Mouse (Mus musculus) testis, adult 2 months (tissue): ENCODE measurements around the gene Togaram2. TPM values are rescaled to one million over a fixed set of nuclear protein-coding genes. Genes with fewer than 3 reads are reported as not detected.

Source experiments
- H3K27ac ChIP-seq: fragments of 200-500 bp; 2 replicates; pipeline ENCODE4 v1.5.1; 2012; ENCODE audit warnings: low read depth, low read length; ENCODE audit not compliant: control insufficient read depth, insufficient read depth
- H3K27me3 ChIP-seq: fragments of 200-500 bp; 2 replicates; pipeline ENCODE4 v1.6.1; 2012; ENCODE audit warnings: mild to moderate bottlenecking, low read length, moderate library complexity; ENCODE audit not compliant: control insufficient read depth, insufficient read depth
- H3K36me3 ChIP-seq: fragments of 200-500 bp; 2 replicates; pipeline ENCODE4 v1.6.1; 2012; ENCODE audit warnings: mild to moderate bottlenecking, low read length; ENCODE audit not compliant: control insufficient read depth, insufficient read depth
- H3K4me1 ChIP-seq: fragments of 200-500 bp; 2 replicates; pipeline ENCODE4 v1.6.1; 2012; ENCODE audit warnings: low read length; ENCODE audit not compliant: control insufficient read depth, insufficient read depth
- H3K4me3 ChIP-seq: fragments of 200-500 bp; 2 replicates; pipeline ENCODE4 v1.5.1; 2012; ENCODE audit warnings: low read depth, mild to moderate bottlenecking, low read length, moderate library complexity, mixed read lengths; ENCODE audit not compliant: control insufficient read depth
- CTCF ChIP-seq: fragments of 200-500 bp; IDR thresholded peaks from 2 replicates; pipeline ENCODE4 v1.5.1; 2012; ENCODE audit warnings: low read depth, mild to moderate bottlenecking, inconsistent platforms, low read length, moderate library complexity; ENCODE audit not compliant: control insufficient read depth, insufficient read depth, insufficient replicate concordance
- POLR2A ChIP-seq: fragments of 200-500 bp; IDR thresholded peaks from 2 replicates; pipeline ENCODE4 v1.6.1; 2012; ENCODE audit warnings: low read depth, mild to moderate bottlenecking, inconsistent platforms, low read length, moderate library complexity; ENCODE audit not compliant: control insufficient read depth
- polyA plus RNA-seq: library from polyadenylated mRNA; depleted of rRNA; stranded (reverse); fragments of >200 nt; gene quantifications from 2 replicates; pipeline ENCODE4 v1.2.3, GENCODE M21; 2012

Togaram2 gene
- polyA plus RNA-seq, 1 experiment: 1.7 TPM

GRCm38 (mm10) chr17:71695151-71695550, 22.1 kb downstream of the Togaram2 start:
- Histone ChIP-seq H3K4me3 (no peak overlapping the region), H3K27ac (no peak overlapping the region), H3K27me3 (no peaks in the 10 kb centered on the region), H3K36me3 (no peaks in the 10 kb centered on the region), H3K4me1 (no peaks in the 10 kb centered on the region)
- TF ChIP-seq POLR2A (no peak), CTCF (no peak)

GRCm38 (mm10) chr17:71695716-71696315, 22.8 kb downstream of the Togaram2 start:
- TF ChIP-seq POLR2A (no peak), CTCF (no peak)
- H3K36me3 ChIP-seq: no peaks in the 10 kb centered on the region
- no peak overlapping the region for H3K27ac ChIP-seq
- no peaks in the 10 kb centered on the region for H3K4me1 ChIP-seq
- H3K4me3 ChIP-seq: no peak overlapping the region
- no peaks in the 10 kb centered on the region for H3K27me3 ChIP-seq

- H3K27ac ChIP-seq: no peak overlapping the region
- H3K27me3 ChIP-seq: no peaks in the 10 kb centered on the region
- TF ChIP-seq CTCF (no peak), POLR2A (no peak)
- no peak overlapping the region for H3K4me3 ChIP-seq
- no peaks in the 10 kb centered on the region for H3K4me1 ChIP-seq
- no peaks in the 10 kb centered on the region for H3K36me3 ChIP-seq
Observed at GRCm38 (mm10) chr17:71696396-71696795, 23.3 kb downstream of the Togaram2 start.

GRCm38 (mm10) chr17:71697896-71698618, 25.0 kb downstream of the Togaram2 start:
- H3K4me1 ChIP-seq: no peaks in the 10 kb centered on the region
- TF ChIP-seq POLR2A (no peak), CTCF (no peak)
- no peak overlapping the region for H3K27ac ChIP-seq
- H3K4me3 ChIP-seq: no peak overlapping the region
- H3K27me3 ChIP-seq: no peaks in the 10 kb centered on the region
- no peaks in the 10 kb centered on the region for H3K36me3 ChIP-seq

GRCm38 (mm10) chr17:71698619-71698956, 25.5 kb downstream of the Togaram2 start:
- Histone ChIP-seq H3K4me1 (no peaks in the 10 kb centered on the region), H3K27ac (no peak overlapping the region), H3K4me3 (no peak overlapping the region), H3K36me3 (no peaks in the 10 kb centered on the region), H3K27me3 (no peaks in the 10 kb centered on the region)
- TF ChIP-seq CTCF (no peak), POLR2A (no peak)

- Histone ChIP-seq H3K4me3 (no peak overlapping the region), H3K27me3 (no peaks in the 10 kb centered on the region), H3K4me1 (no peaks in the 10 kb centered on the region; the same call in 1 of the 2 replicates), H3K36me3 (no peaks in the 10 kb centered on the region), H3K27ac (peak overlapping the region; percentile 22; the same call in 1 of the 2 replicates)
- TF ChIP-seq POLR2A (no peak), CTCF (no peak)
Observed at GRCm38 (mm10) chr17:71705113-71705512, 32.1 kb downstream of the Togaram2 start.

GRCm38 (mm10) chr17:71705550-71706480, 32.8 kb downstream of the Togaram2 start:
- H3K27me3 ChIP-seq: no peaks in the 10 kb centered on the region
- TF ChIP-seq POLR2A (no peak), CTCF (no peak)
- 0 out of 2 replicates have a peak overlapping the region, but pooled peaks have one; percentile 27 for H3K27ac ChIP-seq
- H3K4me3 ChIP-seq: no peak overlapping the region
- no peaks in the 10 kb centered on the region for H3K36me3 ChIP-seq
- H3K4me1 ChIP-seq: no peaks in the 10 kb centered on the region; the same call in 1 of the 2 replicates

- Histone ChIP-seq H3K4me1 (no peaks in the 10 kb centered on the region; the same call in 1 of the 2 replicates), H3K27ac (no peak overlapping the region), H3K27me3 (no peaks in the 10 kb centered on the region), H3K4me3 (no peak overlapping the region), H3K36me3 (no peaks in the 10 kb centered on the region)
- TF ChIP-seq POLR2A: no peak
- TF ChIP-seq CTCF: no peak
Observed at GRCm38 (mm10) chr17:71707715-71708114, 34.7 kb downstream of the Togaram2 start.
